In the genomic region with DNA sequence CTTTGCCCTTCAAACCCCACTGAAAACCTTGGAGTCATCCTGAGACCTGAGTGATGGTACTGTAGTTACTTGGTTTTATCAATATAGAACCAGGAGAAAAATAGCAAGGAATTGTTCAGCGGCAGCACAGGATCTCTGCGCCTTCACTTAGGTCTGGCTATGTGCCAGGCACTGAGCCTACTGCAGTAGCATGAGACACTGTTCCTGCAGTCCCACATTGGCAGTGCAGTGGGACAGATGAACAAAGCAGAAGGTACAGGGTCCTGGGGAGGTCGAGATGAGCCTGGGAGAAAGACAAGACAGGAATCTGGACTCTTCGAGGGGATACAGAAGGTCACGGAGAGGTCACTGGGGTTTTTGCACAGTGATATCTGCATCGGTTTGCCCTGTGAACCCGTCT, we compare ENCODE assay signal across 14 mouse cellular contexts.
DNase-seq lines count a peak whose midpoint lies in the region; ATAC-seq and TF ChIP-seq lines count a peak whose summit lies in the region.
"Had no signal": no experiment of that assay in that cellular context is flagged by ENCODE, and none has a peak within 500 bp of the region (broad histone marks: within the 10 kb centered on the region; RNA-seq: fewer than 3 reads in every experiment).

No protein-coding gene starts in this region.

- no peak overlapping the region for H3K4me3 ChIP-seq in gastrocnemius, adult 2 months
- H3K4me3 ChIP-seq in kidney, embryonic 14.5 days (ENCODE audit: low read length): no peak overlapping the region
- H3K4me3 ChIP-seq: hindbrain, embryonic 15.5 days; limb, embryonic 12.5 days had no signal

- no peaks in the 10 kb centered on the region for H3K9me3 ChIP-seq in kidney, embryonic 14.5 days (ENCODE audit: control insufficient read depth, low read length)
- H3K9me3 ChIP-seq: G1E; hindbrain, embryonic 15.5 days; limb, embryonic 12.5 days had no signal

- 0 out of 2 replicates have a peak, but pooled peaks have one; percentile 36 for ATAC-seq in kidney, embryonic 14.5 days (ENCODE audit: low FRiP score, low TSS enrichment)
- no peak for ATAC-seq in megakaryocyte, adult 5-6 weeks (ENCODE audit: poor library complexity, severe bottlenecking)

- H3K4me2 ChIP-seq in kidney, embryonic 14.5 days (replicated peaks; ENCODE audit: low read depth, low read length): no peak overlapping the region
- H3K4me2 ChIP-seq: hindbrain, embryonic 15.5 days; limb, embryonic 12.5 days had no signal

- 45% methylated on average over 7 of the region's 7 CpGs for WGBS in kidney, embryonic 14.5 days

- TF ChIP-seq CTCF in gastrocnemius, adult 2 months (IDR thresholded peaks at IDR 0.05): no peak

- no peaks in the 10 kb centered on the region for H3K36me3 ChIP-seq in kidney, embryonic 14.5 days (ENCODE audit: control insufficient read depth, insufficient read depth, low read length)
- H3K36me3 ChIP-seq: G1E; hindbrain, embryonic 15.5 days; limb, embryonic 12.5 days had no signal

- H3K27ac ChIP-seq in gastrocnemius, adult 2 months: no peak overlapping the region
- H3K27ac ChIP-seq in kidney, embryonic 14.5 days (ENCODE audit: low read depth, low read length): no peak overlapping the region
- H3K27ac ChIP-seq: hindbrain, embryonic 15.5 days; limb, embryonic 12.5 days had no signal

- H3K27me3 ChIP-seq in kidney, embryonic 14.5 days (ENCODE audit: control insufficient read depth, insufficient read depth, low read length): no peaks in the 10 kb centered on the region
- H3K27me3 ChIP-seq: hindbrain, embryonic 15.5 days; limb, embryonic 12.5 days had no signal

- peak; percentile 44 for DNase-seq in adrenal gland, postnatal 10 days
- DNase-seq in adrenal gland, adult 18-20 months (ENCODE audit: low spot score in 2 of 2): no peak
- DNase-seq in gastrocnemius, adult 2 months: peak; percentile 27
- DNase-seq in gastrocnemius, adult 18-20 months (ENCODE audit: low spot score): no peak
- DNase-seq in left cerebral cortex, postnatal 14 days (ENCODE audit: low spot score in 2 of 2): peak; percentile 38 to 56
- no peak for DNase-seq in left cerebral cortex, postnatal 4 days
- DNase-seq: embryo, embryonic 11 days; lung, adult 2 months; thymus, postnatal 4 days had no signal

- intact Hi-C loops in gastrocnemius, adult 2 months (cut with DNase I): no loop called here
- intact Hi-C loops in left cerebral cortex, postnatal 14 days (cut with DNase I): no loop called here
- intact Hi-C loops in left cerebral cortex, postnatal 4 days (cut with DNase I): no loop called here

- H3K4me1 ChIP-seq in kidney, embryonic 14.5 days (ENCODE audit: control insufficient read depth, insufficient read depth, low read length): peaks cover 2% of the 10 kb centered on the region
- H3K4me1 ChIP-seq: hindbrain, embryonic 15.5 days had no signal

- no peak overlapping the region for H3K9ac ChIP-seq in kidney, embryonic 14.5 days (ENCODE audit: low read depth, low read length)
- H3K9ac ChIP-seq: hindbrain, embryonic 15.5 days; limb, embryonic 12.5 days had no signal

Comparison
In these comparisons a context has a peak if more than half of its experiments do, and no peak if none do; other contexts are left out.
1. DNase-seq: peak in adrenal gland, postnatal 10 days (single experiment), gastrocnemius, adult 2 months (single experiment) and left cerebral cortex, postnatal 14 days (2 of 2); none in adrenal gland, adult 18-20 months (0 of 2), gastrocnemius, adult 18-20 months (single experiment) and left cerebral cortex, postnatal 4 days (single experiment).